Mouse (Mus musculus): ENCODE results near the gene Alpk3.

GRCm38 (mm10) chr7:81123553-81123952, 66.2 kb downstream of the Alpk3 start:
- TF ChIP-seq CTCF (IDR thresholded peaks at IDR 0.05; ENCODE audit: insufficient read depth, low read length): no peak
- no peak for TF ChIP-seq POLR2A (IDR thresholded peaks at IDR 0.05; ENCODE audit: borderline replicate concordance, extremely low read depth, low read depth, low read length)
